Mouse (Mus musculus): Measurements from ENCODE around the gene Adam30. TPM values are rescaled to one million over a fixed set of nuclear protein-coding genes. Genes with fewer than 3 reads are reported as not detected.
"Not testable (repeated sequence)": the region's sequence is repeated elsewhere in the genome, so short reads cannot be mapped to it uniquely, and the experiment has no call there.

The Adam30 gene
- not detected in 2 replicates for polyA plus RNA-seq (2014; fragmentation: Nextera tagmentation; extraction: Ambion mirVana)

DNA sequence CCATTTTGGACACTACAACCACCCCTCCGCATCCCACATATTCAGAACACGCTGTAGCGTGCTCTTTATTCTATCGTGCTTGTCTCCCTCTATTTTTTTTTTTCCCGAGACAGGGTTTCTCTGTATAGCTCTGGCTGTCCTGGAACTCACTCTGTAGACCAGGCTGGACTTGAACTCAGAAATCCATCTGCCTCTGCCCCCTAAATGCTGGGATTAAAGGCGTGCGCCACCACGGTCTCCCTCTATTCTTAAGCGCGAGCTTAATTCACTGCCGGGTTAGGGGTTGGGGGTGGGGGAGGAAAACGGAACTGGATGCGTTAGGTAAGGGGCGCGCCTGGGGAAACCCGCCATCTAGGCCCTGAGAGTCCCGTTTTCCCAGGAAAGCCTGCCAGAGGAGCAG is at the start of gene Adam30:
Adam30 (plus strand) TSS at position 301 of the 400 bp plus-strand sequence.
- H3K27me3 ChIP-seq (ENCODE audit: control insufficient read depth, insufficient read depth, low read length) = no peaks in the 10 kb centered on the region
- H3K36me3 ChIP-seq (ENCODE audit: control insufficient read depth, insufficient read depth, low read length) = no peaks in the 10 kb centered on the region
- peaks cover 7 to 9% of the 10 kb centered on the region in 2 experiments for H3K4me1 ChIP-seq (ENCODE audit: control insufficient read depth in 2 of 2, insufficient read depth in 2 of 2, low read length in 2 of 2)
- no peak within 1 kb of the TSS for H3K4me3 ChIP-seq (ENCODE audit: control insufficient read depth in 1 of 2, insufficient read depth in 1 of 2, low read depth in 1 of 2, low read length in 2 of 2)
- 80% methylated on average over 17 of the region's 17 CpGs for WGBS
- H3K9ac ChIP-seq (ENCODE audit: low read length) = no peak within 1 kb of the TSS
- H3K9me3 ChIP-seq (ENCODE audit: control insufficient read depth, low read length) = no peaks in the 10 kb centered on the region
- H3K4me2 ChIP-seq (ENCODE audit: low read length) = no peak within 1 kb of the TSS
- ATAC-seq (ENCODE audit: insufficient number of reproducible peaks, insufficient read depth, low FRiP score, low read depth) = no peak
- H3K27ac ChIP-seq (replicated peaks in 1 of 2; ENCODE audit: control insufficient read depth in 1 of 2, insufficient read depth in 1 of 2, low read depth in 2 of 2, low read length in 2 of 2) = no peak within 1 kb of the TSS

- no peaks in the 10 kb centered on the region for H3K27me3 ChIP-seq (ENCODE audit: control insufficient read depth, insufficient read depth, low read length)
Measured at GRCm38 (mm10) chr3:98118252-98118651, 42.2 kb upstream of the Adam30 start.

GRCm38 (mm10) chr3:98119338-98119737 is 41.1 kb upstream of the Adam30 start:
- Histone ChIP-seq H3K4me1 (ENCODE audit: control insufficient read depth in 2 of 2, insufficient read depth in 2 of 2, low read length in 2 of 2) (no peaks in the 10 kb centered on the region), H3K9me3 (ENCODE audit: control insufficient read depth, low read length) (no peaks in the 10 kb centered on the region), H3K27me3 (ENCODE audit: control insufficient read depth, insufficient read depth, low read length) (no peaks in the 10 kb centered on the region), H3K9ac (ENCODE audit: low read length) (no peak overlapping the region), H3K4me3 (ENCODE audit: control insufficient read depth in 1 of 2, insufficient read depth in 1 of 2, low read depth in 1 of 2, low read length in 2 of 2) (no peak overlapping the region), H3K36me3 (ENCODE audit: control insufficient read depth, insufficient read depth, low read length) (peaks cover 95% of the 10 kb centered on the region), H3K4me2 (ENCODE audit: low read length) (no peak overlapping the region), H3K27ac (replicated peaks in 1 of 2; ENCODE audit: control insufficient read depth in 1 of 2, insufficient read depth in 1 of 2, low read depth in 2 of 2, low read length in 2 of 2) (no peak overlapping the region)
- no peak for ATAC-seq (ENCODE audit: insufficient number of reproducible peaks, insufficient read depth, low FRiP score, low read depth)
- WGBS = 80% methylated on average over 6 of the region's 6 CpGs

More at GRCm38 (mm10) chr3:98118252-98118651, 42.2 kb upstream of the Adam30 start:
- 81% methylated on average over 3 of the region's 3 CpGs for WGBS
- no peak for ATAC-seq (ENCODE audit: insufficient number of reproducible peaks, insufficient read depth, low FRiP score, low read depth)
- Histone ChIP-seq H3K4me3 (ENCODE audit: control insufficient read depth in 1 of 2, insufficient read depth in 1 of 2, low read depth in 1 of 2, low read length in 2 of 2) (no peak overlapping the region), H3K27ac (replicated peaks in 1 of 2; ENCODE audit: control insufficient read depth in 1 of 2, insufficient read depth in 1 of 2, low read depth in 2 of 2, low read length in 2 of 2) (no peak overlapping the region), H3K9me3 (ENCODE audit: control insufficient read depth, low read length) (no peaks in the 10 kb centered on the region), H3K4me1 (ENCODE audit: control insufficient read depth in 2 of 2, insufficient read depth in 2 of 2, low read length in 2 of 2) (no peaks in the 10 kb centered on the region), H3K36me3 (ENCODE audit: control insufficient read depth, insufficient read depth, low read length) (peaks cover 94% of the 10 kb centered on the region), H3K9ac (ENCODE audit: low read length) (no peak overlapping the region), H3K4me2 (ENCODE audit: low read length) (no peak overlapping the region)

GRCm38 (mm10) chr3:98120884-98121283 is 39.5 kb upstream of the Adam30 start:
- 89% methylated on average over 6 of the region's 6 CpGs for WGBS
- Histone ChIP-seq H3K4me1 (ENCODE audit: control insufficient read depth in 2 of 2, insufficient read depth in 2 of 2, low read length in 2 of 2) (0 out of 4 replicates have a peak, but pooled peaks cover 0 to 2% of the 10 kb centered on the region in 2 experiments), H3K9me3 (ENCODE audit: control insufficient read depth, low read length) (no peaks in the 10 kb centered on the region), H3K4me2 (ENCODE audit: low read length) (no peak overlapping the region), H3K27ac (replicated peaks in 1 of 2; ENCODE audit: control insufficient read depth in 1 of 2, insufficient read depth in 1 of 2, low read depth in 2 of 2, low read length in 2 of 2) (no peak overlapping the region), H3K4me3 (ENCODE audit: control insufficient read depth in 1 of 2, insufficient read depth in 1 of 2, low read depth in 1 of 2, low read length in 2 of 2) (no peak overlapping the region), H3K27me3 (ENCODE audit: control insufficient read depth, insufficient read depth, low read length) (no peaks in the 10 kb centered on the region), H3K36me3 (ENCODE audit: control insufficient read depth, insufficient read depth, low read length) (peaks cover 97% of the 10 kb centered on the region), H3K9ac (ENCODE audit: low read length) (no peak overlapping the region)
- no peak for ATAC-seq (ENCODE audit: insufficient number of reproducible peaks, insufficient read depth, low FRiP score, low read depth)

DNA sequence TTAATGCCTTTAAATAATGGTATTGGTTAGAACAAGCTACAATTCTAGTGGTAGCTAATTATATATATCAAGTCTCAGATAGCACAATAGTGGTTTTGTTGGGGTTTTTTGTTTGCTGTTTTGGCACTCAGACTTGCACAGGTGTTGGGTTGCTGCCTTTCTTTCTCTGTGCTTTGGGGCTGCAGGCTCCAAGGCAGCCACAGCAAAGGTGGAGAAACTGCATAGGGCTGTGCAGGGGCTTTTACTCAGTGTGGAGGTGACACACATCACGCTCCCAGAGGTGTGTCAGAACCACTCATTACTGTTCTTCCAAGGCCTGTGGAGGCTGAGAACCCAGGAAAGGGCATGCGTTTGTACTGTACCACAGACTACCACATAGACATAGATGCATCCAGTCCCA is 32.7 kb upstream of the Adam30 start:
- Histone ChIP-seq H3K27ac (replicated peaks in 1 of 2; ENCODE audit: control insufficient read depth in 1 of 2, insufficient read depth in 1 of 2, low read depth in 2 of 2, low read length in 2 of 2) (no peak overlapping the region), H3K36me3 (ENCODE audit: control insufficient read depth, insufficient read depth, low read length) (peaks cover 93% of the 10 kb centered on the region), H3K9ac (ENCODE audit: low read length) (no peak overlapping the region), H3K4me3 (ENCODE audit: control insufficient read depth in 1 of 2, insufficient read depth in 1 of 2, low read depth in 1 of 2, low read length in 2 of 2) (no peak overlapping the region), H3K4me1 (ENCODE audit: control insufficient read depth in 2 of 2, insufficient read depth in 2 of 2, low read length in 2 of 2) (0 out of 4 replicates have a peak, but pooled peaks cover 0 to 2% of the 10 kb centered on the region in 2 experiments), H3K4me2 (ENCODE audit: low read length) (no peak overlapping the region), H3K27me3 (ENCODE audit: control insufficient read depth, insufficient read depth, low read length) (no peaks in the 10 kb centered on the region), H3K9me3 (ENCODE audit: control insufficient read depth, low read length) (no peaks in the 10 kb centered on the region)
- no peak for ATAC-seq (ENCODE audit: insufficient number of reproducible peaks, insufficient read depth, low FRiP score, low read depth)
- 98% methylated on average over 2 of the region's 2 CpGs for WGBS

- Histone ChIP-seq H3K36me3 (ENCODE audit: control insufficient read depth, insufficient read depth, low read length) (peaks cover 93% of the 10 kb centered on the region), H3K9me3 (ENCODE audit: control insufficient read depth, low read length) (no peaks in the 10 kb centered on the region), H3K4me3 (ENCODE audit: control insufficient read depth in 1 of 2, insufficient read depth in 1 of 2, low read depth in 1 of 2, low read length in 2 of 2) (no peak overlapping the region), H3K27me3 (ENCODE audit: control insufficient read depth, insufficient read depth, low read length) (no peaks in the 10 kb centered on the region), H3K4me1 (ENCODE audit: control insufficient read depth in 2 of 2, insufficient read depth in 2 of 2, low read length in 2 of 2) (0 out of 4 replicates have a peak, but pooled peaks cover 0 to 2% of the 10 kb centered on the region in 2 experiments), H3K4me2 (ENCODE audit: low read length) (no peak overlapping the region), H3K27ac (replicated peaks in 1 of 2; ENCODE audit: control insufficient read depth in 1 of 2, insufficient read depth in 1 of 2, low read depth in 2 of 2, low read length in 2 of 2) (no peak overlapping the region), H3K9ac (ENCODE audit: low read length) (no peak overlapping the region)
- WGBS = 52% methylated on average over 5 of the region's 5 CpGs
- no peak for ATAC-seq (ENCODE audit: insufficient number of reproducible peaks, insufficient read depth, low FRiP score, low read depth)
Measured at GRCm38 (mm10) chr3:98128716-98129115, 31.7 kb upstream of the Adam30 start.

- 95% methylated on average over 4 of the region's 4 CpGs for WGBS
- peaks cover 93% of the 10 kb centered on the region for H3K36me3 ChIP-seq (ENCODE audit: control insufficient read depth, insufficient read depth, low read length)
Measured at GRCm38 (mm10) chr3:98132140-98132539, 28.3 kb upstream of the Adam30 start.

GRCm38 (mm10) chr3:98132636-98133035 is 27.8 kb upstream of the Adam30 start:
- Histone ChIP-seq H3K9ac (ENCODE audit: low read length) (no peak overlapping the region), H3K4me2 (ENCODE audit: low read length) (no peak overlapping the region), H3K36me3 (ENCODE audit: control insufficient read depth, insufficient read depth, low read length) (peaks cover 94% of the 10 kb centered on the region), H3K4me1 (ENCODE audit: control insufficient read depth in 2 of 2, insufficient read depth in 2 of 2, low read length in 2 of 2) (no peaks in the 10 kb centered on the region), H3K27ac (replicated peaks in 1 of 2; ENCODE audit: control insufficient read depth in 1 of 2, insufficient read depth in 1 of 2, low read depth in 2 of 2, low read length in 2 of 2) (no peak overlapping the region), H3K4me3 (ENCODE audit: control insufficient read depth in 1 of 2, insufficient read depth in 1 of 2, low read depth in 1 of 2, low read length in 2 of 2) (no peak overlapping the region), H3K27me3 (ENCODE audit: control insufficient read depth, insufficient read depth, low read length) (no peaks in the 10 kb centered on the region), H3K9me3 (ENCODE audit: control insufficient read depth, low read length) (no peaks in the 10 kb centered on the region)
- ATAC-seq (ENCODE audit: insufficient number of reproducible peaks, insufficient read depth, low FRiP score, low read depth) = no peak
- WGBS = 87% methylated on average over 8 of the region's 8 CpGs

More at GRCm38 (mm10) chr3:98132140-98132539, 28.3 kb upstream of the Adam30 start:
- H3K4me2 ChIP-seq (ENCODE audit: low read length); H3K27me3 ChIP-seq (ENCODE audit: control insufficient read depth, insufficient read depth, low read length); H3K4me3 ChIP-seq (ENCODE audit: control insufficient read depth in 1 of 2, insufficient read depth in 1 of 2, low read depth in 1 of 2, low read length in 2 of 2); H3K27ac ChIP-seq (replicated peaks in 1 of 2; ENCODE audit: control insufficient read depth in 1 of 2, insufficient read depth in 1 of 2, low read depth in 2 of 2, low read length in 2 of 2); ATAC-seq (ENCODE audit: insufficient number of reproducible peaks, insufficient read depth, low FRiP score, low read depth); H3K4me1 ChIP-seq (ENCODE audit: control insufficient read depth in 2 of 2, insufficient read depth in 2 of 2, low read length in 2 of 2); H3K9me3 ChIP-seq (ENCODE audit: control insufficient read depth, low read length); H3K9ac ChIP-seq (ENCODE audit: low read length): not testable (repeated sequence)

Measured in heart, embryonic 14.5 days (tissue).